Mouse (Mus musculus) megakaryocyte, embryonic 14.5 days (primary cell): Measurements from ENCODE around the gene Spem1.

Experiments used
- FLI1 ChIP-seq: IDR thresholded peaks from 2 replicates; pipeline ENCODE4 v1.6.1; 2012; ENCODE audit warnings: low read length, inconsistent platforms, mixed read lengths
- GATA1 ChIP-seq: IDR thresholded peaks from 3 replicates; pipeline ENCODE4 v1.6.1; 2012; ENCODE audit warnings: mixed read lengths, low read length, inconsistent platforms, borderline replicate concordance

- TF ChIP-seq GATA1: no peak
- no peak for TF ChIP-seq FLI1
Measured at GRCm38 (mm10) chr11:69853994-69854393, 32.0 kb upstream of the Spem1 start.
